Mouse (Mus musculus) left cerebral cortex, postnatal 25 days (tissue): ENCODE measurements at regions not wholly inside any gene's neighbourhood (a gene's known extent, or its start where the extent isn't known, plus 50 kb on each side); places are given as distances from the start of the nearest gene placed in this dataset.

Experiments
- DNase-seq, 2 experiments: peaks; one replicate each; pipeline ENCODE4 v3.0.0; 2022; ENCODE audit warnings: low spot score in 2 of 2, mixed read lengths in 1 of 2
- intact Hi-C: fragments of 180-260 bp; cut with DNase I; formaldehyde crosslinking; loops from one replicate; pipeline ENCODE4 v1.15.1; 2025

GRCm38 (mm10) chr10:97312978-97313377 is 166.4 kb upstream of the Dcn start:
- peak; percentile 94 to 97 for DNase-seq
- intact Hi-C loops: loop anchor here (1.0 to 2.0 kb wide), 5 partner anchors 152 to 1099 kb away; no protein-coding TSS in a partner anchor

- peak; percentile 90 to 98 for DNase-seq
- intact Hi-C loops: loop anchor here (1.0 to 2.0 kb wide), 5 partner anchors 153 to 1099 kb away; no protein-coding TSS in a partner anchor
Measured at GRCm38 (mm10) chr10:97313407-97313901, 166.0 kb upstream of the Dcn start.

- intact Hi-C loops: no loop called here
- no peak for DNase-seq
Measured at GRCm38 (mm10) chr10:97332639-97333038, 146.8 kb upstream of the Dcn start.

GRCm38 (mm10) chr10:97334044-97334443 is 145.4 kb upstream of the Dcn start:
- intact Hi-C loops: no loop called here
- no peak for DNase-seq

GRCm38 (mm10) chr10:97334606-97335150 is 144.7 kb upstream of the Dcn start:
- intact Hi-C loops: no loop called here

GRCm38 (mm10) chr10:97338033-97338692 is 141.2 kb upstream of the Dcn start:
- intact Hi-C loops: loop anchor here (2.0 kb wide), 1 partner anchor 1123 kb away; no protein-coding TSS in a partner anchor
- DNase-seq: no peak

More at GRCm38 (mm10) chr10:97334606-97335150, 144.7 kb upstream of the Dcn start:
- DNase-seq: no peak

GRCm38 (mm10) chr10:97339866-97340706 is 139.3 kb upstream of the Dcn start:
- DNase-seq: peak in 1 of 2 experiments; percentile 24
- intact Hi-C loops: loop anchor here (1.0 to 2.0 kb wide), 2 partner anchors 1125 to 1208 kb away; no protein-coding TSS in a partner anchor

GRCm38 (mm10) chr10:97345347-97345746 is 134.1 kb upstream of the Dcn start:
- intact Hi-C loops: loop anchor here (2.0 kb wide), 1 partner anchor 325 kb away; no protein-coding TSS in a partner anchor
- DNase-seq: peak; percentile 81

- no peak for DNase-seq
- intact Hi-C loops: no loop called here
Measured at GRCm38 (mm10) chr10:97346949-97347348, 132.5 kb upstream of the Dcn start.

- intact Hi-C loops: no loop called here
- peak in 1 of 2 experiments; percentile 11 for DNase-seq
Measured at GRCm38 (mm10) chr10:97368625-97369024, 110.8 kb upstream of the Dcn start.

- DNase-seq: peak; percentile 45 to 64
- intact Hi-C loops: loop anchor here (1.0 to 10.0 kb wide), 3 partner anchors 294 to 1709 kb away; no protein-coding TSS in a partner anchor
Measured at GRCm38 (mm10) chr10:97375824-97376223, 103.6 kb upstream of the Dcn start.

GRCm38 (mm10) chr10:97376376-97376775 is 103.0 kb upstream of the Dcn start:
- intact Hi-C loops: loop anchor here (1.0 to 10.0 kb wide), 3 partner anchors 294 to 1708 kb away; no protein-coding TSS in a partner anchor
- no peak for DNase-seq

- no peak for DNase-seq
- intact Hi-C loops: no loop called here
Measured at GRCm38 (mm10) chr10:97381586-97381985, 97.8 kb upstream of the Dcn start.

- DNase-seq: no peak
- intact Hi-C loops: no loop called here
Measured at GRCm38 (mm10) chr10:97383881-97384280, 95.5 kb upstream of the Dcn start.

- DNase-seq: no peak
- intact Hi-C loops: no loop called here
Measured at GRCm38 (mm10) chr10:97387196-97387876, 92.1 kb upstream of the Dcn start.

GRCm38 (mm10) chr10:97389647-97390590 is 89.5 kb upstream of the Dcn start:
- no peak for DNase-seq
- intact Hi-C loops: no loop called here

GRCm38 (mm10) chr10:97397062-97397771 is 82.2 kb upstream of the Dcn start:
- no peak for DNase-seq
- intact Hi-C loops: no loop called here

- no peak for DNase-seq
- intact Hi-C loops: no loop called here
Measured at GRCm38 (mm10) chr10:97397896-97398295, 81.5 kb upstream of the Dcn start.
